Comparison of ENCODE assay signal across 11 mouse cellular contexts in the genomic region with DNA sequence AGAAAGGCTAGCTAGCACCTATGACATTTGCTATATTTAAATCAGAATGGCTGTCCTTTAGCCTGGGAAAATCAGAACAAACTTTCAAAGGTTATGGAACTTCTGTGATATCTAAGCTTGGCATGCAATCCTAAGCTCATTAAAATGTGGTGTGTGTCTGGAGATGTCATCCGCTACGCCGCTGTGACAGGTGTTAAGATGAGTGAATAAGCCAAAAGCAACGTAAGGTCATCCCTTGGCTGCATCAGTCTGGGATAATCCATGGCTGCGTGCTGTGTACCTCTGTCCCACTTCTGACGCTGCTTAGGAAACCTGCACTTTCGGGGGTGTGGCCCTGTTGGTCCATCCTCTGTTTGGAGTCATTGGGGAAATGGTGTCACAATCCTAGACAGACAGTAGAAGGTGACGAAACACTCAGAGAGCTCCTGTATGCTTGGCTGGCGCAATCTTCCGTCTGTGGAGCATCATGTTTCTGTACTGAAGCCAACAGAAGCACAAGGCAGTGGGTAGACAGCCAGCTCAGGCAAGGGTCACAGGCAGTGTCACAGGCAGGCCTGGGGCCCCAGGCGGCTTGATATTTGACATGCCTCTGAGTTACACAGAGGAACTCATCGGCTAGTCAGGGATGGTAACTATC. TPM values are rescaled to one million over a fixed set of nuclear protein-coding genes. Genes with fewer than 3 reads are reported as not detected.
DNase-seq lines count a peak whose midpoint lies in the region; ATAC-seq and TF ChIP-seq lines count a peak whose summit lies in the region.
"Had no signal": no experiment of that assay in that cellular context is flagged by ENCODE, and none has a peak within 500 bp of the region (broad histone marks: within the 10 kb centered on the region; RNA-seq: fewer than 3 reads in every experiment).

No protein-coding gene starts in this region.

- no peak overlapping the region for H3K27ac ChIP-seq in kidney, adult 2 months (ENCODE audit: insufficient read depth, low read depth, low read length)
- no peak overlapping the region for H3K27ac ChIP-seq in forebrain, postnatal 0 days (ENCODE audit: low read depth, low read length)
- H3K27ac ChIP-seq in midbrain, embryonic 15.5 days, result no peak overlapping the region
- no peak overlapping the region for H3K27ac ChIP-seq in hindbrain, embryonic 16.5 days (ENCODE audit: low read depth, low read length)
- H3K27ac ChIP-seq: embryonic facial prominence, embryonic 13.5 days; neural tube, embryonic 12.5 days had no signal

- TF ChIP-seq CTCF in kidney, adult 2 months (conservative IDR thresholded peaks at IDR 0.05; ENCODE audit: insufficient read depth, insufficient read length, low read depth, low read length), result no peak
- no peak for TF ChIP-seq CTCF in forebrain, postnatal 0 days (IDR thresholded peaks at IDR 0.05; ENCODE audit: low read depth)

- H3K9me3 ChIP-seq in forebrain, postnatal 0 days (ENCODE audit: low read length), result no peaks in the 10 kb centered on the region
- H3K9me3 ChIP-seq in midbrain, embryonic 15.5 days, result no peaks in the 10 kb centered on the region
- no peaks in the 10 kb centered on the region for H3K9me3 ChIP-seq in hindbrain, embryonic 16.5 days (ENCODE audit: control insufficient read depth, low read length)
- H3K9me3 ChIP-seq: embryonic facial prominence, embryonic 13.5 days; neural tube, embryonic 12.5 days had no signal

- H3K27me3 ChIP-seq in kidney, adult 2 months (replicated peaks; ENCODE audit: control insufficient read depth, insufficient read depth, low read length), result no peaks in the 10 kb centered on the region
- H3K27me3 ChIP-seq in forebrain, postnatal 0 days (ENCODE audit: insufficient read depth, low read length), result no peaks in the 10 kb centered on the region
- no peaks in the 10 kb centered on the region for H3K27me3 ChIP-seq in midbrain, embryonic 15.5 days (replicated peaks)
- no peaks in the 10 kb centered on the region for H3K27me3 ChIP-seq in hindbrain, embryonic 16.5 days (replicated peaks; ENCODE audit: control insufficient read depth, insufficient read depth, low read length)
- H3K27me3 ChIP-seq: CH12.LX; embryonic facial prominence, embryonic 13.5 days; neural tube, embryonic 12.5 days had no signal

- ATAC-seq in neutrophil, adult 5-6 weeks (ENCODE audit: extremely low read depth, insufficient number of reproducible peaks, low FRiP score, poor library complexity, severe bottlenecking), result peak; percentile 85
- ATAC-seq in forebrain, postnatal 0 days, result no peak
- ATAC-seq in midbrain, embryonic 15.5 days (replicated peaks), result no peak
- ATAC-seq in hindbrain, embryonic 16.5 days, result no peak

- no peak overlapping the region for H3K4me3 ChIP-seq in kidney, adult 2 months (ENCODE audit: insufficient read depth, low read depth, low read length)
- H3K4me3 ChIP-seq in forebrain, postnatal 0 days (ENCODE audit: low read depth, low read length), result no peak overlapping the region
- no peak overlapping the region for H3K4me3 ChIP-seq in midbrain, embryonic 15.5 days
- H3K4me3 ChIP-seq in hindbrain, embryonic 16.5 days (ENCODE audit: low read length), result no peak overlapping the region
- H3K4me3 ChIP-seq: embryonic facial prominence, embryonic 13.5 days; neural tube, embryonic 12.5 days had no signal

- 61% methylated on average over 12 of the region's 12 CpGs for WGBS in kidney, adult 2 months
- 76% methylated on average over 12 of the region's 12 CpGs for WGBS in forebrain, postnatal 0 days
- WGBS in midbrain, embryonic 15.5 days, result 83% methylated on average over 12 of the region's 12 CpGs
- WGBS in hindbrain, embryonic 16.5 days, result 79% methylated on average over 12 of the region's 12 CpGs

- no peaks in the 10 kb centered on the region for H3K36me3 ChIP-seq in kidney, adult 2 months (ENCODE audit: control insufficient read depth, insufficient read depth, low read length)
- no peaks in the 10 kb centered on the region for H3K36me3 ChIP-seq in forebrain, postnatal 0 days (ENCODE audit: insufficient read depth)
- H3K36me3 ChIP-seq in midbrain, embryonic 15.5 days (replicated peaks), result no peaks in the 10 kb centered on the region
- H3K36me3 ChIP-seq in hindbrain, embryonic 16.5 days (ENCODE audit: control insufficient read depth, insufficient read depth, low read length), result no peaks in the 10 kb centered on the region
- H3K36me3 ChIP-seq: embryonic facial prominence, embryonic 13.5 days; neural tube, embryonic 12.5 days had no signal

- no peak overlapping the region for H3K9ac ChIP-seq in forebrain, postnatal 0 days
- no peak overlapping the region for H3K9ac ChIP-seq in midbrain, embryonic 15.5 days
- H3K9ac ChIP-seq in hindbrain, embryonic 16.5 days (ENCODE audit: low read depth, low read length), result no peak overlapping the region
- H3K9ac ChIP-seq: embryonic facial prominence, embryonic 13.5 days; neural tube, embryonic 12.5 days had no signal

- H3K4me1 ChIP-seq in kidney, adult 2 months (ENCODE audit: control insufficient read depth, insufficient read depth, low read length), result 0 out of 2 replicates have a peak, but pooled peaks cover under 1% of the 10 kb centered on the region
- no peaks in the 10 kb centered on the region for H3K4me1 ChIP-seq in forebrain, postnatal 0 days (ENCODE audit: insufficient read depth)
- no peaks in the 10 kb centered on the region for H3K4me1 ChIP-seq in midbrain, embryonic 15.5 days
- no peaks in the 10 kb centered on the region for H3K4me1 ChIP-seq in hindbrain, embryonic 16.5 days (ENCODE audit: control insufficient read depth, insufficient read depth, low read depth, low read length)
- H3K4me1 ChIP-seq: embryonic facial prominence, embryonic 13.5 days; neural tube, embryonic 12.5 days had no signal

- DNase-seq in kidney, adult 2 months, result peak; percentile 38
- no peak for DNase-seq in kidney, adult 18-20 months
- peak; percentile 79 to 89 for DNase-seq in heart, adult 9 months (ENCODE audit: low spot score in 2 of 2)
- peak; percentile 9 to 24 for DNase-seq in kidney, postnatal 4 days
- DNase-seq in forebrain, postnatal 0 days, result no peak

- no peak for TF ChIP-seq POLR2A in kidney, adult 2 months (IDR thresholded peaks at IDR 0.05; ENCODE audit: low read depth, low read length)

- H3K4me2 ChIP-seq in forebrain, postnatal 0 days (ENCODE audit: low read depth), result no peak overlapping the region
- H3K4me2 ChIP-seq in midbrain, embryonic 15.5 days, result no peak overlapping the region
- no peak overlapping the region for H3K4me2 ChIP-seq in hindbrain, embryonic 16.5 days (ENCODE audit: low read length)
- H3K4me2 ChIP-seq: embryonic facial prominence, embryonic 13.5 days; neural tube, embryonic 12.5 days had no signal

RNA-seq across cellular contexts. Expression of a gene that starts 15.0 kb away (rescaled TPM):
- polyA plus RNA-seq in kidney, adult 2 months (2012; rRNA removed), result 10.0 and 10.9 TPM in 2 replicates
- total RNA-seq in neutrophil, adult 5-6 weeks (2017), result 25.6 and 27.3 TPM in 2 replicates
- total RNA-seq in forebrain, postnatal 0 days (2014; rRNA removed), result 1.2 and 4.2 TPM in 2 replicates
- polyA plus RNA-seq in forebrain, postnatal 0 days (2015; fragmentation: Nextera tagmentation; extraction: Ambion mirVana), result 0.53 and 0.77 TPM in 2 replicates
- 0.36 and 0.41 TPM in 2 replicates for polyA plus RNA-seq in midbrain, embryonic 15.5 days (2015; fragmentation: Nextera tagmentation; extraction: Ambion mirVana)
- polyA plus RNA-seq in hindbrain, embryonic 16.5 days (2015; fragmentation: Nextera tagmentation; extraction: Ambion mirVana), result 1.4 and 1.6 TPM in 2 replicates

RNA-seq across cellular contexts. Expression of a gene that starts 39.8 kb away (rescaled TPM):
- 4.6 and 4.9 TPM in 2 replicates for polyA plus RNA-seq in kidney, adult 2 months (2012; rRNA removed)
- total RNA-seq in neutrophil, adult 5-6 weeks (2017), result 16.4 and 16.7 TPM in 2 replicates
- total RNA-seq in forebrain, postnatal 0 days (2014; rRNA removed), result 5.2 and 6.0 TPM in 2 replicates
- 7.7 and 10.3 TPM in 2 replicates for polyA plus RNA-seq in forebrain, postnatal 0 days (2015; fragmentation: Nextera tagmentation; extraction: Ambion mirVana)
- 12.8 and 13.2 TPM in 2 replicates for polyA plus RNA-seq in midbrain, embryonic 15.5 days (2015; fragmentation: Nextera tagmentation; extraction: Ambion mirVana)
- polyA plus RNA-seq in hindbrain, embryonic 16.5 days (2015; fragmentation: Nextera tagmentation; extraction: Ambion mirVana), result 13.1 and 14.3 TPM in 2 replicates

Comparison
In these comparisons a context has a peak if more than half of its experiments do, and no peak if none do; other contexts are left out.
1. DNase-seq: peak in kidney, adult 2 months (single experiment), heart, adult 9 months (2 of 2) and kidney, postnatal 4 days (2 of 2); none in kidney, adult 18-20 months (single experiment) and forebrain, postnatal 0 days (single experiment).